Mouse (Mus musculus) CH12.LX (cell line): Measurements from ENCODE around the gene Tcf25. TPM values are rescaled to one million over a fixed set of nuclear protein-coding genes. Genes with fewer than 3 reads are reported as not detected.

ENCODE experiments used
- DNase-seq: peaks from one replicate; pipeline ENCODE4 v3.0.0-alpha.2; 2013; ENCODE audit errors: extremely low read depth
- H3K27ac ChIP-seq: 2 replicates; pipeline ENCODE4 v1.5.1; 2012; ENCODE audit warnings: low read depth, mild to moderate bottlenecking, control low read depth, moderate library complexity; ENCODE audit not compliant: insufficient read depth
- H3K27me3 ChIP-seq: replicated peaks from 2 replicates; pipeline ENCODE3; 2012; ENCODE audit warnings: inconsistent platforms
- H3K36me3 ChIP-seq, 2 experiments: replicated peaks in 1 of 2; 2 replicates each; pipeline versions ENCODE3 to v1.6.1; 2012; ENCODE audit warnings: inconsistent platforms in 1 of 2, low read length in 1 of 2, mild to moderate bottlenecking in 1 of 2, mixed read lengths in 1 of 2, moderate library complexity in 1 of 2; ENCODE audit not compliant: control insufficient read depth in 1 of 2, insufficient read depth in 1 of 2
- H3K4me1 ChIP-seq, 2 experiments: 2 replicates each; pipeline ENCODE4 v1.6.1; 2012; ENCODE audit warnings: inconsistent platforms in 1 of 2, moderate library complexity in 1 of 2; ENCODE audit not compliant: insufficient read depth in 2 of 2, control insufficient read depth in 1 of 2
- H3K4me2 ChIP-seq: 2 replicates; pipeline ENCODE4 v1.6.1; 2012; ENCODE audit warnings: low read depth, mild to moderate bottlenecking, control low read depth; ENCODE audit not compliant: poor library complexity, insufficient read depth, severe bottlenecking
- H3K4me3 ChIP-seq, 3 experiments: fragments of 150-350 bp in 1 of 3; sonication (generic) in 1 of 3; replicated peaks in 1 of 3; 2 replicates each; pipeline versions ENCODE3 to v1.5.1; 2011 to 2012; ENCODE audit warnings: low read depth in 2 of 3, low read length in 2 of 3, mild to moderate bottlenecking in 2 of 3, moderate library complexity in 2 of 3, control low read depth in 1 of 3, improper control_type of control experiment in 1 of 3, inconsistent platforms in 1 of 3, mixed read lengths in 1 of 3; ENCODE audit not compliant: poor library complexity in 1 of 3
- H3K79me2 ChIP-seq: replicated peaks from 2 replicates; pipeline ENCODE4 v1.6.1; 2012; ENCODE audit warnings: mild to moderate bottlenecking, moderate library complexity; ENCODE audit not compliant: control insufficient read depth, poor library complexity, insufficient read depth, severe bottlenecking; ENCODE audit errors: extremely low read depth
- H3K9ac ChIP-seq: 2 replicates; pipeline ENCODE4 v1.6.1; 2012; ENCODE audit warnings: low read depth, mild to moderate bottlenecking, control low read depth, moderate library complexity; ENCODE audit not compliant: insufficient read depth
- H3K9me3 ChIP-seq: replicated peaks from 2 replicates; pipeline ENCODE3; 2012; ENCODE audit warnings: low read length, inconsistent platforms, mixed read lengths
- BHLHE40 ChIP-seq: IDR thresholded peaks from 2 replicates; pipeline ENCODE4 v1.6.1; 2011; ENCODE audit warnings: mild to moderate bottlenecking, low read depth, low read length, improper control_type of control experiment
- CHD1 ChIP-seq: IDR thresholded peaks from 2 replicates; pipeline ENCODE4 v1.6.1; 2012; ENCODE audit warnings: low read depth, low read length, improper control_type of control experiment, inconsistent platforms
- CHD2 ChIP-seq: IDR thresholded peaks from 2 replicates; pipeline ENCODE4 v1.6.1; 2011; ENCODE audit warnings: low read length, improper control_type of control experiment
- E2F4 ChIP-seq: IDR thresholded peaks from 2 replicates; pipeline ENCODE4 v1.6.1; 2011; ENCODE audit warnings: low read depth, low read length, improper control_type of control experiment; ENCODE audit not compliant: insufficient replicate concordance
- ETS1 ChIP-seq: conservative IDR thresholded peaks from 2 replicates; pipeline ENCODE4 v1.6.1; 2012; ENCODE audit warnings: low read depth, mild to moderate bottlenecking, inconsistent platforms, low read length, improper control_type of control experiment, moderate library complexity
- GABPA ChIP-seq: IDR thresholded peaks from 2 replicates; pipeline ENCODE4 v1.6.1; 2012; ENCODE audit warnings: low read depth, low read length, improper control_type of control experiment, inconsistent platforms; ENCODE audit not compliant: insufficient replicate concordance
- HCFC1 ChIP-seq: IDR thresholded peaks from 2 replicates; pipeline ENCODE4 v1.6.1; 2012; ENCODE audit warnings: low read depth, mild to moderate bottlenecking, inconsistent platforms, low read length, improper control_type of control experiment
- IRF4 ChIP-seq: IDR thresholded peaks from 2 replicates; pipeline ENCODE4 v1.6.1; 2014; ENCODE audit warnings: low read depth, mild to moderate bottlenecking, inconsistent platforms, low read length, improper control_type of control experiment
- JUN ChIP-seq: IDR thresholded peaks from 2 replicates; pipeline ENCODE4 v1.6.1; 2011; ENCODE audit warnings: low read depth, mild to moderate bottlenecking, low read length, improper control_type of control experiment, moderate library complexity; ENCODE audit not compliant: insufficient read depth
- JUND ChIP-seq: conservative IDR thresholded peaks from 2 replicates; pipeline ENCODE4 v1.6.1; 2011; ENCODE audit warnings: low read depth, low read length, improper control_type of control experiment
- KAT2A ChIP-seq: IDR thresholded peaks from 2 replicates; pipeline ENCODE4 v1.6.1; 2012; ENCODE audit warnings: low read length, improper control_type of control experiment, inconsistent platforms; ENCODE audit not compliant: insufficient replicate concordance
- MAFK ChIP-seq: IDR thresholded peaks from 2 replicates; pipeline ENCODE4 v1.6.1; 2011; ENCODE audit warnings: low read length, improper control_type of control experiment; ENCODE audit not compliant: insufficient replicate concordance
- MAX ChIP-seq: IDR thresholded peaks from 2 replicates; pipeline ENCODE4 v1.6.1; 2011; ENCODE audit warnings: low read length, improper control_type of control experiment
- MEF2A ChIP-seq: IDR thresholded peaks from 2 replicates; pipeline ENCODE4 v1.6.1; 2014; ENCODE audit warnings: low read depth, mild to moderate bottlenecking, inconsistent platforms, low read length, improper control_type of control experiment, borderline replicate concordance
- MYC ChIP-seq: IDR thresholded peaks from 2 replicates; pipeline ENCODE4 v1.6.1; 2011; ENCODE audit warnings: low read depth, mild to moderate bottlenecking, improper control_type of control experiment, low read length
- NRF1 ChIP-seq: IDR thresholded peaks from 2 replicates; pipeline ENCODE4 v1.6.1; 2014; ENCODE audit warnings: low read depth, mild to moderate bottlenecking, inconsistent platforms, low read length, improper control_type of control experiment, moderate library complexity
- PAX5 ChIP-seq: IDR thresholded peaks from 2 replicates; pipeline ENCODE4 v1.6.1; 2012; ENCODE audit warnings: low read length, inconsistent platforms, mixed read lengths
- POLR2AphosphoS2 ChIP-seq: IDR thresholded peaks from 2 replicates; pipeline ENCODE4 v1.6.1; 2011; ENCODE audit warnings: low read depth, low read length, improper control_type of control experiment
- SIN3A ChIP-seq: IDR thresholded peaks from 2 replicates; pipeline ENCODE4 v1.6.1; 2012; ENCODE audit warnings: low read length, improper control_type of control experiment, inconsistent platforms
- SMC3 ChIP-seq: IDR thresholded peaks from 2 replicates; pipeline ENCODE4 v1.6.1; 2011; ENCODE audit warnings: low read depth, low read length, improper control_type of control experiment
- TBP ChIP-seq: conservative IDR thresholded peaks from 2 replicates; pipeline ENCODE4 v1.6.1; 2011; ENCODE audit warnings: low read depth, low read length, improper control_type of control experiment
- UBTF ChIP-seq: IDR thresholded peaks from 2 replicates; pipeline ENCODE4 v1.6.1; 2012; ENCODE audit warnings: low read depth, mild to moderate bottlenecking, inconsistent platforms, low read length, improper control_type of control experiment, moderate library complexity
- USF1 ChIP-seq: IDR thresholded peaks from 2 replicates; pipeline ENCODE4 v1.6.1; 2014; ENCODE audit warnings: low read depth, mild to moderate bottlenecking, inconsistent platforms, low read length, improper control_type of control experiment
- USF2 ChIP-seq: conservative IDR thresholded peaks from 2 replicates; pipeline ENCODE4 v1.6.1; 2011; ENCODE audit warnings: low read depth, low read length, improper control_type of control experiment
- ZC3H11A ChIP-seq: IDR thresholded peaks from 2 replicates; pipeline ENCODE4 v1.6.1; 2012; ENCODE audit warnings: low read depth, mild to moderate bottlenecking, inconsistent platforms, low read length, improper control_type of control experiment
- ZMIZ1 ChIP-seq: IDR thresholded peaks from 2 replicates; pipeline ENCODE4 v1.6.1; 2012; ENCODE audit warnings: low read depth, mild to moderate bottlenecking, inconsistent platforms, low read length, improper control_type of control experiment
- ZNF384 ChIP-seq: IDR thresholded peaks from 2 replicates; pipeline ENCODE4 v1.6.1; 2012; ENCODE audit warnings: low read depth, low read length, improper control_type of control experiment, inconsistent platforms
- dilution Hi-C: fragments of 300-500 bp; cut with MboI; formaldehyde crosslinking; loops from 2 replicates; pipeline ENCODE4 v1.14.3; 2020; ENCODE audit warnings: low sequenced_read_pairs; ENCODE audit not compliant: extremely low pct_unique_long_range_greater_than_20kb, extremely low pct_ligation_motif_present
- in situ Hi-C: fragments of 300-500 bp; cut with MboI; formaldehyde crosslinking; loops from 3 replicates; pipeline ENCODE4 v1.14.3; 2019; ENCODE audit warnings: low sequenced_read_pairs, low pct_ligation_motif_present, low pct_unique_long_range_greater_than_20kb, mixed read lengths
- polyA plus RNA-seq: library from polyadenylated mRNA; unstranded; fragments of >175 nt; gene quantifications from 2 replicates; pipeline ENCODE4 v1.2.1, GENCODE M21; 2012; ENCODE audit warnings: low read depth; ENCODE audit not compliant: insufficient read length
- total RNA-seq, 2 experiments: library from RNA; depleted of rRNA; stranded (reverse); fragments of 300-350 nt in 1 of 2; fragments of >200 nt in 1 of 2; gene quantifications; 2 replicates each; pipeline ENCODE4 v1.2.3; 2012 to 2014

Tcf25 gene
- total and polyA plus RNA-seq, 3 experiments = 168 to 393 (median 207) TPM

- H3K27me3 ChIP-seq = no peaks in the 10 kb centered on the region
- H3K9me3 ChIP-seq = peaks cover 29% of the 10 kb centered on the region
- peaks cover 23 to 24% of the 10 kb centered on the region in 2 experiments for H3K36me3 ChIP-seq
- no peak for DNase-seq
- dilution Hi-C loops = no loop called here
- TF ChIP-seq ZMIZ1 (no peak), ETS1 (no peak), MAFK (no peak), NRF1 (no peak), E2F4 (no peak), JUN (no peak), BHLHE40 (no peak), UBTF (no peak), ZC3H11A (no peak), ZNF384 (no peak), SIN3A (no peak), GABPA (no peak), IRF4 (no peak), USF2 (no peak), PAX5 (no peak)
- TF ChIP-seq, all 38 proteins: peak for 0
- H3K4me2 ChIP-seq = peak within 1 kb of the TSS; percentile 58
- peaks cover 0 to 15% of the 10 kb centered on the region in 2 experiments; a peak in 2 of 4 replicates for H3K4me1 ChIP-seq
- H3K4me3 ChIP-seq = no peak within 1 kb of the TSS
- no peak within 1 kb of the TSS for H3K27ac ChIP-seq
- in situ Hi-C loops = no loop called here
- no peak within 1 kb of the TSS; the same call in 1 of the 2 replicates for H3K9ac ChIP-seq
- peaks cover 7% of the 10 kb centered on the region for H3K79me2 ChIP-seq
These were observed 49.9 kb downstream of the Tcf25 start, which contains the start of gene Def8 for GRCm38 (mm10) chr8:123423441-123423840. Def8 (plus strand) TSS chr8:123423527.

- peak overlapping the region; percentile 94 for H3K27ac ChIP-seq
- H3K4me2 ChIP-seq = peak overlapping the region; percentile 29
- H3K79me2 ChIP-seq = peaks cover 21% of the 10 kb centered on the region
- peaks cover 48% of the 10 kb centered on the region for H3K9me3 ChIP-seq
- peak overlapping the region; percentile 43 to 58 (median 47) for H3K4me3 ChIP-seq
- DNase-seq = peak; percentile 85
- in situ Hi-C loops (no loop called here), dilution Hi-C loops (no loop called here)
- H3K27me3 ChIP-seq = no peaks in the 10 kb centered on the region
- H3K9ac ChIP-seq = peak overlapping the region; percentile 87
- H3K4me1 ChIP-seq = no peaks in the 10 kb centered on the region
- H3K36me3 ChIP-seq = peaks cover 37 to 42% of the 10 kb centered on the region in 2 experiments
- no peak; the same call in 1 of the 2 replicates for TF ChIP-seq MAX
- TF ChIP-seq ZMIZ1 = peak; percentile 98
- peak; percentile 29 for TF ChIP-seq USF2
- peak; percentile 98; the same call in 1 of the 2 replicates for TF ChIP-seq CHD1
- peak; percentile 93 for TF ChIP-seq UBTF
- peak; percentile 89 for TF ChIP-seq POLR2AphosphoS2
- no peak; the same call in none of the 2 replicates for TF ChIP-seq MYC
- no peak; the same call in 1 of the 2 replicates for TF ChIP-seq BHLHE40
- TF ChIP-seq KAT2A = peak; percentile 51
- TF ChIP-seq NRF1 = peak; percentile 51; the same call in 1 of the 2 replicates
- no peak; the same call in 1 of the 2 replicates for TF ChIP-seq SIN3A
- TF ChIP-seq MEF2A = no peak; the same call in 1 of the 2 replicates
- TF ChIP-seq E2F4 = no peak; the same call in 1 of the 2 replicates
- peak; percentile 14 for TF ChIP-seq TBP
- TF ChIP-seq GABPA = no peak
- TF ChIP-seq HCFC1 = 0 out of 2 replicates have a peak, but pooled peaks have one; percentile 48
- no peak for TF ChIP-seq USF1
- TF ChIP-seq JUND = no peak
- TF ChIP-seq ZNF384 = no peak
- peak; percentile 5; the same call in 1 of the 2 replicates for TF ChIP-seq SMC3
- peak; percentile 67 for TF ChIP-seq CHD2
These were observed 53.3 kb downstream of the Tcf25 start for GRCm38 (mm10) chr8:123426511-123427509.
